Mouse (Mus musculus) G1E (cell line): ENCODE results near the gene Tmem50b. TPM values are rescaled to one million over a fixed set of nuclear protein-coding genes. Genes with fewer than 3 reads are reported as not detected.

Source experiments
- ATAC-seq: 2 replicates; pipeline ENCODE4 v1.8.0; 2016; ENCODE audit warnings: mild to moderate bottlenecking; ENCODE audit not compliant: insufficient number of reproducible peaks, poor library complexity, low FRiP score, severe bottlenecking; ENCODE audit errors: extremely low read depth
- DNase-seq: peaks from one replicate; pipeline ENCODE4 v3.0.0; 2012; ENCODE audit warnings: low spot score
- H3K27me3 ChIP-seq: 2 replicates; pipeline ENCODE4 v1.6.1; 2012; ENCODE audit warnings: mild to moderate bottlenecking, low read length, inconsistent platforms; ENCODE audit not compliant: insufficient read depth
- H3K36me3 ChIP-seq: replicated peaks from 2 replicates; pipeline ENCODE3; 2012; ENCODE audit warnings: mild to moderate bottlenecking, inconsistent platforms
- H3K4me1 ChIP-seq: 2 replicates; pipeline ENCODE4 v1.6.1; 2012; ENCODE audit warnings: low read depth, low read length, inconsistent platforms, mixed read lengths; ENCODE audit not compliant: insufficient read depth
- H3K4me3 ChIP-seq: 2 replicates; pipeline ENCODE4 v1.5.1; 2012; ENCODE audit warnings: low read depth, mild to moderate bottlenecking, inconsistent platforms, low read length, moderate library complexity, mixed read lengths
- H3K9me3 ChIP-seq: replicated peaks from 2 replicates; pipeline ENCODE4 v1.6.1; 2012; ENCODE audit warnings: inconsistent platforms
- CTCF ChIP-seq: IDR thresholded peaks from 2 replicates; pipeline ENCODE4 v1.5.1; 2012; ENCODE audit warnings: low read depth, low read length, inconsistent platforms, mixed read lengths
- GATA1 ChIP-seq: IDR thresholded peaks from 2 replicates; pipeline ENCODE4 v1.6.1; 2012; ENCODE audit warnings: borderline replicate concordance, low read length, inconsistent platforms, mixed read lengths
- GATA2 ChIP-seq: IDR thresholded peaks from 2 replicates; pipeline ENCODE4 v1.6.1; 2012; ENCODE audit warnings: low read depth, low read length, inconsistent platforms, borderline replicate concordance
- POLR2AphosphoS5 ChIP-seq: IDR thresholded peaks from 2 replicates; pipeline ENCODE4 v1.6.1; 2012; ENCODE audit warnings: low read depth, low read length, inconsistent platforms; ENCODE audit not compliant: insufficient replicate concordance
- TAL1 ChIP-seq: conservative IDR thresholded peaks from 2 replicates; pipeline ENCODE4 v1.6.1; 2012; ENCODE audit warnings: low read depth, low read length, inconsistent platforms, mixed read lengths
- polyA plus RNA-seq: library from polyadenylated mRNA; stranded (reverse); fragments of >175 nt; gene quantifications from 2 replicates; pipeline ENCODE4 v1.2.3, GENCODE M21; 2012
- total RNA-seq, 2 experiments: library from RNA; stranded (forward) in 1 of 2; stranded (reverse) in 1 of 2; fragments of 200-1000 nt in 1 of 2; fragments of >200 nt in 1 of 2; fragmentation: Nextera tagmentation in 1 of 2; gene quantifications; 2 replicates each; pipeline ENCODE4 v1.2.3; 2014 to 2017

Tmem50b gene
- total and polyA plus RNA-seq, 3 experiments, result 1.8 to 25.1 (median 19.7) TPM

- no peaks in the 10 kb centered on the region for H3K36me3 ChIP-seq
- 0 out of 2 replicates have a peak, but pooled peaks have one; percentile 2 for ATAC-seq
- no peak for TF ChIP-seq TAL1
- TF ChIP-seq POLR2AphosphoS5, result no peak
- no peak for DNase-seq
- H3K27me3 ChIP-seq, result no peaks in the 10 kb centered on the region
- peaks cover 5% of the 10 kb centered on the region for H3K9me3 ChIP-seq
- H3K4me3 ChIP-seq, result no peak overlapping the region; the same call in 1 of the 2 replicates
- peaks cover 64% of the 10 kb centered on the region for H3K4me1 ChIP-seq
Observed at GRCm38 (mm10) chr16:91527051-91527450, 70.5 kb downstream of the Tmem50b start.

- H3K4me1 ChIP-seq, result peaks cover 64% of the 10 kb centered on the region
- no peaks in the 10 kb centered on the region for H3K27me3 ChIP-seq
- peaks cover 5% of the 10 kb centered on the region for H3K9me3 ChIP-seq
- TF ChIP-seq GATA1 (no peak), GATA2 (no peak), POLR2AphosphoS5 (no peak), CTCF (no peak), TAL1 (no peak)
- H3K4me3 ChIP-seq, result no peak overlapping the region
- H3K36me3 ChIP-seq, result no peaks in the 10 kb centered on the region
- no peak for DNase-seq
- ATAC-seq, result no peak
Observed at GRCm38 (mm10) chr16:91526274-91526673, 71.3 kb downstream of the Tmem50b start.

Other genes with a start within 250 kb of the Tmem50b start
- 165 and 186 TPM in 2 replicates for gene Ifnar2, start 225.0 kb downstream of the Tmem50b start, total RNA-seq (2014; fragmentation: Nextera tagmentation)
- gene Ifnar2, start 225.0 kb downstream of the Tmem50b start, total RNA-seq (2017), result 66.5 and 67.3 TPM in 2 replicates
- gene Ifnar2, start 225.0 kb downstream of the Tmem50b start, polyA plus RNA-seq, result 27.3 and 35.1 TPM in 2 replicates
- gene Gm21970, start 206.1 kb downstream of the Tmem50b start, total RNA-seq (2014; fragmentation: Nextera tagmentation), result 8.9 and 18.1 TPM in 2 replicates
- not detected in 2 replicates for gene Gm21970, start 206.1 kb downstream of the Tmem50b start, total RNA-seq (2017)
- gene Gm21970, start 206.1 kb downstream of the Tmem50b start, polyA plus RNA-seq, result not detected in 2 replicates
- 137 and 144 TPM in 2 replicates for gene Il10rb, start 191.6 kb downstream of the Tmem50b start, total RNA-seq (2014; fragmentation: Nextera tagmentation)
- gene Il10rb, start 191.6 kb downstream of the Tmem50b start, total RNA-seq (2017), result 87.8 and 101 TPM in 2 replicates
- 16.7 and 18.3 TPM in 2 replicates for gene Il10rb, start 191.6 kb downstream of the Tmem50b start, polyA plus RNA-seq
- 73.0 and 103 TPM in 2 replicates for gene Ifnar1, start 112.6 kb downstream of the Tmem50b start, total RNA-seq (2014; fragmentation: Nextera tagmentation)
- 65.5 and 72.3 TPM in 2 replicates for gene Ifnar1, start 112.6 kb downstream of the Tmem50b start, total RNA-seq (2017)
- 15.1 and 16.2 TPM in 2 replicates for gene Ifnar1, start 112.6 kb downstream of the Tmem50b start, polyA plus RNA-seq
- 30.8 and 38.9 TPM in 2 replicates for gene Ifngr2, start 50.7 kb downstream of the Tmem50b start, total RNA-seq (2014; fragmentation: Nextera tagmentation)
- gene Ifngr2, start 50.7 kb downstream of the Tmem50b start, total RNA-seq (2017), result 17.3 and 20.8 TPM in 2 replicates
- 20.0 and 25.3 TPM in 2 replicates for gene Ifngr2, start 50.7 kb downstream of the Tmem50b start, polyA plus RNA-seq
- gene Dnajc28, start 21.2 kb upstream of the Tmem50b start, total RNA-seq (2014; fragmentation: Nextera tagmentation), result 7.4 and 8.0 TPM in 2 replicates
- gene Dnajc28, start 21.2 kb upstream of the Tmem50b start, total RNA-seq (2017), result 4.6 and 5.1 TPM in 2 replicates
- 0.40 and 0.76 TPM in 2 replicates for gene Dnajc28, start 21.2 kb upstream of the Tmem50b start, polyA plus RNA-seq
- 193 and 200 TPM in 2 replicates for gene Gart, start 49.2 kb upstream of the Tmem50b start, total RNA-seq (2014; fragmentation: Nextera tagmentation)
- gene Gart, start 49.2 kb upstream of the Tmem50b start, total RNA-seq (2017), result 275 and 327 TPM in 2 replicates
- gene Gart, start 49.2 kb upstream of the Tmem50b start, polyA plus RNA-seq, result 631 and 715 TPM in 2 replicates
- 573 and 598 TPM in 2 replicates for gene Son, start 49.7 kb upstream of the Tmem50b start, total RNA-seq (2014; fragmentation: Nextera tagmentation)
- 239 and 264 TPM in 2 replicates for gene Son, start 49.7 kb upstream of the Tmem50b start, total RNA-seq (2017)
- gene Son, start 49.7 kb upstream of the Tmem50b start, polyA plus RNA-seq, result 42.3 and 43.9 TPM in 2 replicates
- gene Donson, start 91.0 kb upstream of the Tmem50b start, total RNA-seq (2014; fragmentation: Nextera tagmentation), result 42.7 and 80.4 TPM in 2 replicates
- 37.6 and 38.1 TPM in 2 replicates for gene Donson, start 91.0 kb upstream of the Tmem50b start, total RNA-seq (2017)
- 18.9 and 20.3 TPM in 2 replicates for gene Donson, start 91.0 kb upstream of the Tmem50b start, polyA plus RNA-seq
- gene Cryzl1, start 131.2 kb upstream of the Tmem50b start, total RNA-seq (2014; fragmentation: Nextera tagmentation), result 148 and 165 TPM in 2 replicates
- 171 and 188 TPM in 2 replicates for gene Cryzl1, start 131.2 kb upstream of the Tmem50b start, total RNA-seq (2017)
- gene Cryzl1, start 131.2 kb upstream of the Tmem50b start, polyA plus RNA-seq, result 3.5 and 5.1 TPM in 2 replicates
- 34.7 and 64.8 TPM in 2 replicates for gene Itsn1, start 131.5 kb upstream of the Tmem50b start, total RNA-seq (2014; fragmentation: Nextera tagmentation)
- 30.1 and 32.6 TPM in 2 replicates for gene Itsn1, start 131.5 kb upstream of the Tmem50b start, total RNA-seq (2017)
- gene Itsn1, start 131.5 kb upstream of the Tmem50b start, polyA plus RNA-seq, result 19.9 and 20.8 TPM in 2 replicates